Mouse (Mus musculus) skeletal muscle tissue, adult 2 months (tissue): ENCODE measurements at regions not wholly inside any gene's neighbourhood (a gene's known extent, or its start where the extent isn't known, plus 50 kb on each side); places are given as distances from the start of the nearest gene placed in this dataset.
"Not testable (repeated sequence)": the region's sequence is repeated elsewhere in the genome, so short reads cannot be mapped to it uniquely, and the experiment has no call there.

Experiments
- DNase-seq: peaks from one replicate; pipeline ENCODE4 v3.0.0-alpha.2; 2012; ENCODE audit warnings: low read depth, low spot score

DNA sequence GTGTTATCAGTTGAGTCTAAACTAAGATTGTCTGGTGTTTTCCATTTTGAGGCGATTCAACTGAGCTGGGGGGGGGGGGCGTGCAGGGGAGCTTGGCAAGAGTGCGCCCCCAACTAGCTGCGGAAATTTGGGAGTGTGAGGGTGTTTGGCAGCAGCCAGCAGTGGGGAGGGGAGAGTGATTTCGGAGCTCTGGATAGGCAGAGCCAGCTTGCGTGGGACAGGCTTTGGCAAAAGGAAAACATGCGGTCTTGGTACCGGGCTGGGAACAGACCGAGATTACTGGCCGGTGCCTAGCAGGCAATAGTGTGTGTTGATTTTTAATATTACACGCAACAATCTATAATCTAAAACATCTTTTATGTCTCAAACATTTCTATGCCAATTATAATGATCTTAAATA is 199.4 kb upstream of the Cdk6 start:
- not testable (repeated sequence) for DNase-seq

DNA sequence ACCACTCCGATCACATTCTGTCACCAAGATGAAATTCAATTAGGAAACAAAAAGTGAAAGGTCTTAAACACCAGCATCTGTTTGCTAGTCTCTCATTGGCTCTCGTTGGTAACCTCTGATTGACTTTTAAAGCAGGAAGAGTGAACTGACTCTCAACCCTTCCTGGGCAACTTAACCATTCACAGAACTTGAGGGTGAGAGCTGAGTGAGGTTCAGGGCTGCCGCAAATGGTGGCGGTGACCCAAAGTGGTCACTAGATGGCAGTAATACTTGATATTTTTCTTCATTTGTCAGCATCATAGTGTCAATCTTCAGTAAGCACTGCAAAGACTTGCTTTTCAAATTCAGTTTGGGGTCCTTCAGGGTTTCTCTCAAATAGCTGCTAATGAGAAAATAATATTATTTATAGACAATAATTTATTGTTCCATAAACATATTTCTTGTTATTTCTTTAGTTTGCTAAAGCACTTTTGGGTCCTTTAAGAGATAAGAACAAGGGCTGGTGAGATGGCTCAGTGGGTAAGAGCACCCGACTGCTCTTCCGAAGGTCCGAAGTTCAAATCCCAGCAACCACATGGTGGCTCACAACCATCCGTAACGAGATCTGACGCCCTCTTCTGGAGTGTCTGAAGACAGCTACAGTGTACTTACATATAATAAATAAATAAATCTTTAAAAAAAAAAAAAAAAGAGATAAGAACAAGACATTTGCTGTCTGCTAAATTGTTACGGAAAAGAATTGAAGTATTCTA is 194.6 kb upstream of the Cdk6 start:
- not testable (repeated sequence) for DNase-seq

DNA sequence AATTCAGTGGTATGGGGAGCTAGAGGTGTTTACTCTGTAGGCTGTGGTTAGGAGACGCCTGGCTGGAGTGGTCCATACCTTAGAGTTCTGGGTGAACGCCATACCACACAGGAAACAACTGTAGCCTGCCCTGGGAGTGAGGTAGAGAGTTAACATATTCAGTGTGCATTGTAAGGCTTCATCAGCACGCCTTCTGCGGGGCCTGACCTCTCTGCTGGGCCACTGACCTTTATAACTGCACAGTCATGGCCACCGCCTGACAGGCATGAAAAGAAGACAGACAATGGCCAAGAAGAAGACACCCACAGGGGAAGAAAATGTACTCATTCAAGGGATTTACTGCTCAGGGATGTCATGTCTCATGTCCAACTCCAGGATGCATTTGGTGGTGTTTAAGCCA is 191.4 kb upstream of the Cdk6 start:
- DNase-seq, result not testable (repeated sequence)

DNA sequence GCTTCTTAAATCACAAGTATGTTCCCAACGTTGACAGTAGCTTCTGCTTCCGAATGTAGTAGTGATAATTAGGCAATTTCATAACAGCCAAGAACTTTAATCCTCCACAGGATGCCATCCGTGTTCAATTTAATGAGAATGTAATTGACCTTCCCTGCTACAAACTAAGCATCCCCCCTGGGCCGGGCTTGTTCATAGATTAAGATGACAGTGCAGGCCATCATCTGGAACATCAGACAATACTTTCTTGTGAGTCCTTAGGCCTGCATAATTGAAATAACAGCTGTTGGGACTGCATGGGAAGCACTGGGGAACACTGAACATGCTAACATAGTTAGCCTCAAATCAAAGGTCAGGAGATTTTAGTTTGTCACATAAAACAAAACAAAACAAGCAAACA is 190.5 kb upstream of the Cdk6 start:
- not testable (repeated sequence) for DNase-seq

DNA sequence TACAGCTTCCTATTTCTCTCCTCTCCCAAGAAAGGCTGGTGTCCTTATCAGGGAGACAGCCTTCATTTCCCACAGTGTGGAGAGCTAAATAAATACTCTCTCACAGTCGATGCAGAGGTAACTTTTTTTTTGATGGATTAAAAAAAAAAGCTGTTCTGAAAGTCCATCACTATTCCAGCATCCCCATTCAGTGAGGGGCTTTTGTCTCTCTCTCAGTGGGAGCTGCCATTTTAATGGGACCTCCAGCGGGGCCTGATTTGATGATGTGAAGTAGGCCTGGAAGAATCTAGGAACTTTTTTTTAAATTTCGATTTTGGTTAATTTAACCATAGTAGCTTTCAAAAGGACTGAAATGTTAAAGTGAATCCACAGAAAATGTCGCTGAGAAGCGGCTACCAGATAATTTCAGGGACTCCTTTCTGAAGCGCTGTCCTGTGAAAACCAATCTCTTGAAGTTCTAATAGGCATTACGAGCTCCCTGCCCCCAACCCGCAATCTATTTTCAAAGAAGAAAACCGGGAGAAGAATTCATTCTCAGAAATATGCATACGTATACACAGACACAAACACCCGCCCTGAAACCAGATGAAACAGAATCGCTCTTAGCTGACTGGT is 189.6 kb upstream of the Cdk6 start:
- not testable (repeated sequence) for DNase-seq

DNA sequence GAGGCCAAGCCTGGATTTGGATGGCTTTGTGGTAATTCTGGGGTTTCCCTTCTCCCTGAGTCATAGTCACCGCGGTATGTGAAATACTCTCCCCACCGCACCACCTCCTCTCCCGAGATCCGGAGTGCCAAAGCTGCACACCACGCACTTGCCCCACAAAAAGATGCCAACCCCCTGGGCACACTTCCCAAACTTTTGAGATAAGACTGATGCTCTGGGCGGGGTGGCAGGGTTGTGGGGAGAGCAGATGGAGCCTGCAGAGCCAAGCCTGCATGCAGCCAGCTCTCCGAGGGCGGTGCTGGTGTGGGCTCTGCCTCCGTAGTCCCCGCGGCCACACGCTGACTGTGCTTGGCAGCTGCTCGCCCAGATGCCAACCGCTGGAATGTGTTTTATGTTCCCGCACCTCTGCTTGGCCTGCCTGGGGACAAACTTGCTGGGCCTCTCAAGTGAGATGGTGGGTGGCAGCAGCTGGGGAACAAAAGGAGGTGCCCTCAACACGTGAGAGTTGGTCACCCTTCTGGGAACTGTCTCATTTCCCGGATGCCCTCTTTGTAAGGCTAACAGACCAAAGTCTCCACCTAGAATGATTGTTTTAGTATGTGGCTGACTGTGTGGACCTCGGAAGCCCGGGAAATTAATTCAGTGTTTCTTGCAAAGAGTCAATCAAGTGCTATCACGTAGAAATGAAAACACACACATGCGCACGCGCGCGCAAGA is 189.0 kb upstream of the Cdk6 start:
- not testable (repeated sequence) for DNase-seq

DNA sequence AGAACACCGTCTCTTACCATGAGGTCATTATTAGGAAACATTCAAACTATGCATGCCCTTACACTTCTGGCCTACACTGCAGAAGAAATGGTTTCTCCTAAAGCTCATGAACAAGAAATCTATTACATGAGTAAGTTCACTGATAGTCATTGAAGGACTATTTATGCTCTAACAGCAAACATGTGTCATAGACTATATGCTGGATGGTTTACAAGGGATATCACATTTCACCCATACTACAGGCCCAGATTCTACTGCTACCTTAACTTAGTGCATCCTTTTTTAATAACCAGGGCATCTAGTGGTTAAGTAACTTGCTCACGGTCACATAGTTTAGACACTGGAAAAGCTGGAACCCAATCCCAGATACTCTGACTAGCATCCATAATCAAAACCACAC is 175.8 kb upstream of the Cdk6 start:
- DNase-seq, result not testable (repeated sequence)

DNA sequence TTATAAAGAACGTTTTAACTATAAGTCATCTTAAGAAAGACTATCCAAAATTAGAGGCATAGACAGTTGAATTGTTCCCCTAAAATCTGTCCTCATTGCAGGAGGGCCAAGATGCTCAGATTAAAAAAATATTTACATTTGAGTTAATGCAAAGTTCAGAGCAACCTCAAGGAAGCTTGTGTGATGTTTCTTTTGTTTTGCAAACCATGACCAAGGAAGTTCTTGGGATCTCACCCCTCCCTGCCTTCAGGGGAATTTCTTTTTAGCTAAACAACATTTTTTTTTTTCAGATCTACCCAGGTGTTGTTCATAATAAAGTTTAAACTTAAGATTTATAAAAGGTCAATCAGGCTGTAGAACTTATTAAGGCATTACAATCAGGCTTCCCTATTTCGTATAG is 174.8 kb upstream of the Cdk6 start:
- not testable (repeated sequence) for DNase-seq

DNA sequence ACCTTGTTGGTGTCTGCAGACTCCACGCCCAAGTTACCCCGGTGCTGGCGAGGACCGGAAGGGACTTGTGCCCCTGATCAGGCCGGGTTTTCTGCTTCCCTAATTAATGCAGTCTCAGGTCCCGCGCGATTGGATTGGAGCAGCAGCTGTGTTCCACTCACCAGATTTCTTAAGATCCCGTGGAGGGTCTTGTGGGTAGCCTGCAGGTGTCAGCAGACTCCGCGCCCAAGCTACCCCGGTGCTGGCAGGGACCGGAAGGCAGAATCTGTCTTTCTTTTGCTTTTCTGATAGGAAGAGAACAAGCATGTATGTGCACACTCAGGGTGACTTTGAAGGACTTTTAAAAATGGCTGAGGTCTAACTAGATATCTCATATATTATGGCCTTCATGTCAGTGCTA is 147.7 kb upstream of the Cdk6 start:
- DNase-seq, result not testable (repeated sequence)

DNA sequence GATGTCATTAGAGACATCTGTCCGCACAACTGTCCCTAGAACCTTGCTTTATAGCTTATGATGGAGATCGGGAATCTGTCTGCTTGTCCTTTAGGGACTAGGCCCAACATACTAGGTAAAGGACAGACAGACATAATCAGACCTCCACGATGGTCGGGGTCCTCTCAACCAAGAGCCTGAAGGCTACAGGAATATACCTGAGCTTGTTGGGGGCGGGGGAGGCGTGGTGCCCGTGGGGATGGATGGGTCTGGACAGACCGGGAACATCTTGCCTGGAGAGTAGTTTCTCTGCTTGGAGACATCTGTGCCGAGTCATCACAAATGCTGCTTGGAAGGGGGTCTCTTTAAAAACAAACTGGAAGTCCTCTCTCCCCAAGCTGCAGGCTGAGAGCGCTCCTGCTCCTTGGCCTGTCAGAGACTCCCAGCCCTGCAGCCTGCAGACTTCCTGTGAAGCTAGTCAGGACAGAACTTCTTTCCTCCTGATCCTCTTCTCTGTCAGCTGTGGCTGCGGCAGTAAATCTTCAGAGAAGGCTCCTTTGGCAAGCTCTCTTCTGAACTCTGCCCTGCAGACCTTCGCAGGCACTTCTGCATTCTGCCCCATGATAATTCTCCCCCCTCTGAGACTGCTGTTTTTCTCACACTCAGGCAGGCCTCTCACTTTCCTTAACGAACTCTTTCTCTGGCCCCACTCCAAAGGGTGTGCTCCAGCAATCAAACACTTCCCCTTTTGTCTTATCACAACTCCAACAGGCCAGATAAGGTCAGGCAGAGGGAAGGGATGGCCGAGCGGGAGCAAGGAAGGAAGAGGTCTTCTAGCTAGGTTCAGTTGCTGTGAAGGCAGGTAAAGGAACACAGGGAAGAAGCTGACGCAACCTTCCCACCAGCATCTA is 143.1 kb upstream of the Cdk6 start:
- peak; percentile 26 for DNase-seq

DNA sequence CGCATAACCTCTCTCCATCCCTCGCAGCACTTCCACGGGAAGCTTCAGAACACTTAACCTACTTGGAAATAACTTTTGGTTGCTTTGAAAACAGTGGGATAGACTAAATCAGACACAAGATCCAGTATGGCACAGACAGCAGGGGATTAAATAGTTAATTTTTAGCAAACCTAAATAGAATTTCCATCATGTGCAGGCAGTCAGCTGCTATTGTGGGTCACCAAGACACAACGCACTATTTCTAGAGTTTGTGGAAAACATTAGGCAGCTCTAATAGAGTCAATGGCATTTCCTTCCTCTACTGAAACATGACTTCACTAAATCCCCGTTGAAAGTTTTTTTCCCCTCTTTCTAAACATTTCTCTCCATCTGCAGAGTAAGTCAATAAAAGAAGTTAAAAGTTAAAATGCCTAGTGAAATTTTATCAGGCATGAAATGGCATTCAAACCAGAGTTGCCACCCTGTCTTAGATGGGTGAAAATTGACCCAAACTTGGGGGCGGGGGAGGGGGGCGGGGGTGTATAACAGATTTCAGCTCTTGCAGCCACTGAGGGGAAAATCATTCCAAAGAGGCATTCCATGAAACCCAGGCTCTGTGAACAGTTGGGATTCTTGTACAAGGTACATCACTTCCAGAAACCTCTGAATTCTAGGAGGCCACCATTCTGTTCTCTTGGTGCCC is 142.3 kb upstream of the Cdk6 start:
- peak; percentile 1 for DNase-seq

DNA sequence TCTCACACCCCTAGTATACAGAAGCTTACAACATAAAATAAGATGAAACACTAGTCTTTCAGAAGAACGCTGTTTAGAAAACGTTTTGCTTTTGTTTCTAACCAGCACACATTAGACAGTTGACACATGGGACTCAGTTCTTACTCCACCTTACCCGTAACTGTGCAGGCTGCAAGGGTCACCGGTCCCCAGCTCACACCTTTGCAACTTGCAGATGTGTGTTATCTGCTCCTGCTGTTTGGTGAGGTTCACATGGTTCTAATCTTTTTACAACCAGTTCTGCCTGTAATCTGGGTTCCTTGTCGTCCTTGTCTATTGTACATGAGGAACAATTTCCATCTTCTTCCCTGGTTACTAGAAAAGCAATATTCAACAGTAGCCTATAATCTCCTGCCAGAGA is 135.1 kb upstream of the Cdk6 start:
- DNase-seq, result not testable (repeated sequence)

DNA sequence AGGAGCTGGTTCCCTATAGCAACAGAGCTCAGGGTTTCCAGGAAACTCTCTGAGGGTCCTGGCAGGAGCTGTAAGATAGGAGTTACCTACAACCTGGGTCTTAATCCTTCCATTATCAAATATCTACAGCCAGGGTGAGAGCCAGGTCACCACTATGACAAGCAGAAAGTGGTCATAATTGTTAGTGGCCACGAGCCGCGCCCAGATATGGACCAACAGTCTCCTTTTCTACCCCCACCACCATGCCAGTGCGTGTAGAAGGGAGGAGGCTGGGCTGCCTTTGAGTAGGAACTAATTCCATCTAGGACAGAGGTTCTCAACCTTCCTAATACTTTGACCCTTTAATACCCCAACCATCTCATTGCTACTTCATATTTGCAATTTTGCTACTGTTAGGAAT is 133.0 kb upstream of the Cdk6 start:
- not testable (repeated sequence) for DNase-seq

DNA sequence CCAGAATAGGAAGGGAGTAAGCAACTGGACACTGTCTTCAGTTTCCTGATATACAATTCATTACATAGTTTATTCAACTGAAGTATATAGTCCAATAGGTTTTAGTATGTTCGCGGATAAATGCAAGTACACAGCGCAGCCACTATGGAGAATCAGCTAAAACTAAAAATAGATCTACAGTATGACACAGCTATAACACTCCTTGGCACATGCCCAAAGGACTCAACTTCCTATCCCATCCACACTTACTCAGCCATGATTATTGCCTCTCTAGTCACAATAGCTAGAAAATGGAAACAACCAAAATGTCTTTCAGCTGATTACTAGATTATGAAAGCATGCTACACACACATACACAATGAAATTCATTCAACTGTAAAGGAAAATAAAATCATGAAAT is 130.0 kb upstream of the Cdk6 start:
- DNase-seq, result no peak

DNA sequence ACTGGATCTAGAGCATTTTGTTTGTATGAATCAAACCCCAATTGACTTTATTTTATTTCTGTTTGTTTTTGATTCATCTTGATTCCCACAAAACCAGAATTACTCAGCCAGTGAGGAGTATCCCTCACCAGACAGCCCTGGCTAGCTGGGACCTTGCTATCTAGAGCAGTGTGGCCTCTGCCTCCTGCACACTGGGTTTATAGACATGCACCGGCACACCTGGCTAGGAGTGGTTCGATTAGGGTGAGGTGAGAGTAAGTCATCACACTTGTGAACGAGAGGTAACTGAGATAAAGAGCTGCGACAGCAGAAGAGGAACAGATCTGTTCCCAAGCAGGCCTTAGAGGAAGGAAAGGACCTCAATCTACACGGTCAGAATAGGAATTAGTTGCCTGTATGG is 125.2 kb upstream of the Cdk6 start:
- DNase-seq, result no peak

DNA sequence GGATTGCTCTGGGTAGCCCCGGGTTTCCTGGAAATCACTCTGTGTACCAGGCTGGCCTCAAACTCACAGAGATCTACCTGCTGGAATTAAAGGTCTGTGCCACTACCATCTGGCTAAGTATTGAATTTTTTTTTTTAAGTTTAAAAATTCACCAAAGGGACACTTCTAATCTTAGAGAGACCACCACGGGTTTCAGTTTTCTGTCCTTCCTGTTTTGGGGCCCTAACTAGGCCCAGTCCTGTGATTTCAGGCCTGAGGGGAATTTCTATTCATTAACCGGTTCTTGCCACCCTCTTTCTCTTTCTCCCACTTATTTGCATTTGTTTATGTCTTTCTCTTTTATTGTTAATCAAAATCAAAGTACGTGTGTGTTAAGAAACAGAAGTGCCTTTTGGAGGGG is 122.1 kb upstream of the Cdk6 start:
- no peak for DNase-seq

DNA sequence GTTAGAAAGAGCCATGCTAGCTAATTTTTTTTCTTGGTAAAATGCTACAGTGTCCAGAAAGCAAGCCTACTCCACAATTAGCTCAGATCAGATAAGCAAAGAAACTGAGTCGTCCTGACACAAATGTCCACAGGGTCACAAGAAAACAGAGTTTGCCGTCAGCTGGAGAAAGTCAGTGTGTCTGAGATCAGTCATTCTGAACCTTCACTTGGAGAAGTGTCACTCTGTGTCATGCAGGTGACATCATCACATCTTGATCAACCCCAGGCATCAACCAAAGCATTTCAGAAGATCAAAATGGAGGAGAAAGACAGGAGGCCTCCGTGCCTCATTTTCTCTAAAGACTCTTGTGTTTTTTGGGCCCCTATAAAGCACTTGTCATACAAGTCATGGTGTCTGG is 121.5 kb upstream of the Cdk6 start:
- no peak for DNase-seq

DNA sequence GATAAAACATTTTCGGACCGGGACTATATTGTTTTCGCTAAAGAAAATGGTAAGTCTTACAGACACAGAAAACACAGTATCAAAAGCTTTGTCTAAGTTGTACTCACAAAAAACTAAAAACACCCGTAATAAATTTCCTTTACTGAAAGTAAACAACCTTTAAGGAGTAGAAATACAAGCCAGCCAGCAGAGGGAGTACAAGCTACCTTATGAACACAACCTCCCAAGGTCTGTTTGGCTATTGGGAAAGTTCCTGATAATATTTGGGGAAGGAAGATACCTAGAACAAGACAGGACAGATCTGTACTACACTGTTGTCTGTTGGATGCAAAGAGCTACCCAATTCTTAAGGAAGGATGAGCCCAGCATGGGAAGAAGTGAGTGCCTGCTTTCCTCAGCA is 117.5 kb upstream of the Cdk6 start:
- not testable (repeated sequence) for DNase-seq

DNA sequence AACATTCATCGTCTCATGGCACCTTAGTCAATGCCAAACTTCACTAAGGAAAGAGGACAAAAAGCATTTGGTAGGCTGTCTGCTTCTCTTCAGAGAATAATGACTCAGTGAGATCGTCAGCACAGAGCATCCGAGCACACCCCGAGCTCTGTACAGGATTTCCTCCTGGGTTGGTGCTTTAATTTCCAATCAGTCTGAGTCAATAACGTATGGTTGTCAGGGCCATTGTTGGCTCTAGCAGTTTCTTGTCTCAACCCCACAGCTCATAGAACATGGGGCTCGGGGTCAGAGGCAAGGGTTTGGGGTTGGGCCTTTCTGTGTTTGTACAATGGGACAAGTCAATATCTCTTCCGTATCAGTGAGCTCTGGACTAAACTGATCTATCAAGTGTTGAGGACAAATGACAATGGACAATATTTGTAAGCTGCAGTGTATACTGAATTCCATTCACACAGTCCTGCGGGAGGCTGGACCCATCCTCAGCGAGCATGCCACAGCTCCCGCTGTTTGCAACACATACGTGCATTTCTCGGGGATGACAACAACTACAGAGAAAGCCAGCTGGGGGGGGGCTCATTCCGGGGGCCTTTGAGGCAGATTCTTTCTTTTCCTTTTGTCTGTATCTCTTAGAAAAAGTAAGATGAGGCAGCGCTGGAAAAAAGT is 116.8 kb upstream of the Cdk6 start:
- DNase-seq, result not testable (repeated sequence)

DNA sequence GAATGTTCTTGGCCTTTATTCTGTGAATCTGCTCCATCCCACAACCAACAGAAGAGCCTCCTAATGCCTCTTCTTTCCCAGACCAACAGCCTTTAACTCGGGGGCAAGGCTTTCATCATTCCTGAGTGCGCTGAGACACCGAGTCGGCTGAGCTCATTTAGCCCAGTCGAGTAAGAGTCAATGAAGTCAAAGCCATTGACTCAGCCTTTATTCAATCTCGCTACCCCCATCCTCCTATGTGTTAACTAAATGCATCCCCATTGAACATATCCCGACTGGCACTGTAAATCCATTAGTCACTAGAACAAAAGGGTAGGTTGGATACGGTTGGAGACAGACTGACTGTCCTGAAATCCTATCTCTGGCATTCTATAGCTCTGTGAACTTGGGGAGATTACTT is 115.9 kb upstream of the Cdk6 start:
- DNase-seq, result not testable (repeated sequence)

DNA sequence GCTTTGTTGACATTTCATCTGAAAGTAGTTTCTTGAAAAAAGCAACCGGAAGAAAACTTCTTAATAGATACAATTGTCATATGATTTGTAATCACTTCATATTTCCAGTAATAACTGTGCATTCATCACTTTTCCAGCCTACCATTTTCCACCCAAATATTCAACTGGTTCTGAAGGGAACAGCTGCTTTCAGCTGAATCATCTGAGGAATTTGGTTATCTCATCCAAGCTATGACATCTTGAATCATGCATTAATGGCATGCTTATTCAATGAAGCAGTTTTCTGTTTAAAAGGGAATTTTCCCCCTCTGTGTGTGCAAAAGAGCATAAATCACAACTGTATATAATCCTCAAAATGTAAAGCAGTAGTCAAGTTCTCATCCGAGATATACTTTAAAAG is 97.2 kb upstream of the Cdk6 start:
- DNase-seq, result not testable (repeated sequence)
